Mouse (Mus musculus): ENCODE measurements around the gene Hps5.

- no peak for TF ChIP-seq GATA1 (IDR thresholded peaks at IDR 0.05; ENCODE audit: borderline replicate concordance, low read length)
- no peak for TF ChIP-seq FLI1 (IDR thresholded peaks at IDR 0.05; ENCODE audit: low read length)
Measured at GRCm38 (mm10) chr7:46727584-46727983, 68.3 kb downstream of the Hps5 start.
